Mouse (Mus musculus): Measurements from ENCODE around the gene Tpp2.

GRCm38 (mm10) chr1:43934416-43934810 lies 966 bp downstream of the Tpp2 start:
- TF ChIP-seq CTCF (IDR thresholded peaks at IDR 0.05; ENCODE audit: extremely low read depth, insufficient read depth, insufficient read length, insufficient replicate concordance) (no peak), POLR2A (IDR thresholded peaks at IDR 0.05; ENCODE audit: low read depth, low read length) (no peak)
